Mouse (Mus musculus) bone marrow macrophage, adult 2 months (primary cell): ENCODE measurements around the gene Nmi.

Experiments used
- CTCF ChIP-seq: IDR thresholded peaks from 2 replicates; pipeline ENCODE4 v1.5.1; 2012; ENCODE audit warnings: low read depth, mild to moderate bottlenecking, low read length, moderate library complexity
- POLR2A ChIP-seq: IDR thresholded peaks from 2 replicates; pipeline ENCODE4 v1.6.1; 2012; ENCODE audit warnings: mild to moderate bottlenecking, low read depth, low read length, borderline replicate concordance

- TF ChIP-seq CTCF (no peak), POLR2A (no peak)
Measured at GRCm38 (mm10) chr2:51905637-51906036, 67.7 kb downstream of the Nmi start.
